Mouse (Mus musculus) layer of hippocampus, postnatal 36 days (tissue): ENCODE measurements at regions not wholly inside any gene's neighbourhood (a gene's known extent, or its start where the extent isn't known, plus 50 kb on each side); places are given as distances from the start of the nearest gene placed in this dataset.
A peak's percentile ranks its signal among the peaks of the same experiment; 100 is the strongest.
"Not testable (repeated sequence)": the region's sequence is repeated elsewhere in the genome, so short reads cannot be mapped to it uniquely, and the experiment has no call there.

Experiments used
- DNase-seq, 2 experiments: peaks; one replicate each; pipeline ENCODE4 v3.0.0; 2022

DNA sequence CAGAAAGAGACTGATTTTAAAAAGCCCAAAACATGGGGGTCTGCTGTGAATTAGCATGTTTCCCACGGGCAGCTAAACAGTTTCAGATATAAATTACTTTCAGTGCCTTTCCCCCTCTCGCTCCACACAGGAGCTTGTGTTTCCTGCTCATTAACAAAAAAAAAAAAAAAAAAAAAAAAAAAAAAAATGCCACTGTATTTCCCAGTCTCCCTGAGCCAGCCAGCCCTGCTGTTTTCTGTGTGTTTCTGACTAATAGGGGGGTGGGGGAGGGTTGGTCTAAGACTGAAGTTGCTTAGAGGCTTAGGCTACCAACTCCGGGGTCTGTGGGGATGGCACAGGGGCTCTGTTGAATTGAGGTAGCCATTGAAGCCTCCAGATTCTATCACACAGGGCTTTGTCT is 97.0 kb downstream of the Enc1 start:
- no peak for DNase-seq

DNA sequence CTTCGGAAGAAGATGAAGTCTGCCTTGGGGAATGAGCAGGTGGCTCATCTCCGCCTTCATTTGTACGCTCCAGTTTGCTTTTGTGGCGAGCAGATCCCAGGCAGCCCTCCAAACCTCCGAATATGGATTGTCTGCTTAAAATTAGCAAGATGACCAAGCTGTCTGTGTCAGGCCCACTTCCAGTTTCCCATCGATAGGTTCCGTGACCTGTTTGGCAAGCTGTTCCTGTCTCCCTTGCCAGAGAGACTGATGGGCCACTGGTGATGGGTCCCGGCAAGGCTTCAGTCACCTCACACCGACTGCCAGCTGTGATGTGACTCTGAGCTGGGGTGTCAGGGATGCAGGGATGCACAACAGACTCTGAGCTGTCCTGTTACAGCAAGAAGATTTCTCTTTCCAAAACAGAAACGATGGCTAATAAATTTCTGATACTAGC is 96.4 kb downstream of the Enc1 start:
- DNase-seq: peak in 1 of 2 experiments; percentile 32

DNA sequence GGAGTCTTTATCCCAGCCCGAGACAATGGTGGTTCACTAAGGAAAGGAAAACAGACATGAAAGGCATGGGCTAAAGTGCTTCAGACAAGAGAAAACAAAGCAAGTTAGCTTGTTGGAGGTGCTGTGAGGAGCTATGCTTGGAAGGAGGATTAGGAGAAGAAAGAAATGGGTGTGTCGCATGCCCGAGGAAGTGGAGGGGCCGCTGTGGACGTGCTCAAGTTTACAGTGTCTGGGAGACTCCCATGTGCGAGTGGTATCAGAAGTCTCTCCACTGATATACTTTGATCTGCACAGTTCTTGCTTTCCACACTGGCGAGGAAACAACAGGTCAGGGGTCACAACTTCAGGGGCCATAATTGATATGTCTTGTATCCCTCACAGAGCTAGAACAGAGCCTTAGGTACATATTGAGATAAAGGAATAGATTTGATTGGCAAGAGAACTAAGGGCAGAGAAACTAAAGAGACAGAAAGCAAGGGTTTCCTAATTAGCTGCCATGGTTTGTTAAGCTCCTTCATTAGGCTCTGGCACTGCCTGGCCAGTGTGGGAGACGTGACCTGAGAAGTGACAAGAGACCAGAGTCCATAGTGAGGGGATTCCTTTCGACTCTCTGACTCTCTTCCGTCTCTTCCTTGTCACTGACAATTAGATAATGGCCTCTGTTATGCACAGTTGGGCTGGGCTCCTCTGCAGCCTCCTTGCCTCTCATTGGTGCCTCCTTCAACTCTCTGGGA is 93.1 kb downstream of the Enc1 start:
- no peak for DNase-seq

DNA sequence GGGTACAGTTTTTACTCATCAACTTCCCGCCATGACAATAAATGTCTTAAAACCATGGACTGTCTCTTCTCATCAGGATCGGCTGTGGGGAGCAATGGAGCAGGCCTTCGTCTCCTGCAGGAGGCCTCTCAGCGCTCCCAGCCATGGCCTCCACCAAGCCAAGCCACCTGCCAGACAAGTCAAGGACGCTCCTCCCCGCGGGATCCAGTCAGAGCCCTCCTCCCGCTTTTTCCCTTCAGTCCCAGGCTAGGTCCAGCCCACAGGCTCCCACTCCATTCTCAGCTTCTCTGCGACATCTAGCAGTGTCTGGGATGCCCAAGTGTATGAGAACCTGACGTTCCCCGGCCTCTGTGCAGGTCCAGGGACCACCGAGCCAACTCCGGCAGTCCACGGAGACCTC is 90.2 kb downstream of the Enc1 start:
- no peak for DNase-seq

DNA sequence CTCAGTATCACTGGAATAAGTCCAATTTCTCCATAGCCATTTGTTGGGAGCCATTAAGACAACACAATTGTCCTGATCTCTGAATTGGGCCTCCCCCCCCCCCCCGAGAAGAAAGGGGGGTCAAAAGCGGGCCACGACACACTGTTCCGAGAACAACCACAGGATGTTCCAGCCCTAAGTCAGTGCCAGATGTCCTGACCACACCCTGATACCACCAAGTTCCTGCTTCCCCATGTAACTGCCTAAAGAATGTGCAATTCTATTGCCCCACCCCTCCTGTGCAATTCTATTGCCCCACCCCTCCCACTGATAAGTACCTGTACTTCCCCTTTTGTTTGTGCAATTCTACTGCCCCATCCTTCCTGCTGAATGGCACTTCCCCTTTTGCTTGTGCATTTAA is 80.4 kb downstream of the Enc1 start:
- DNase-seq: not testable (repeated sequence)

DNA sequence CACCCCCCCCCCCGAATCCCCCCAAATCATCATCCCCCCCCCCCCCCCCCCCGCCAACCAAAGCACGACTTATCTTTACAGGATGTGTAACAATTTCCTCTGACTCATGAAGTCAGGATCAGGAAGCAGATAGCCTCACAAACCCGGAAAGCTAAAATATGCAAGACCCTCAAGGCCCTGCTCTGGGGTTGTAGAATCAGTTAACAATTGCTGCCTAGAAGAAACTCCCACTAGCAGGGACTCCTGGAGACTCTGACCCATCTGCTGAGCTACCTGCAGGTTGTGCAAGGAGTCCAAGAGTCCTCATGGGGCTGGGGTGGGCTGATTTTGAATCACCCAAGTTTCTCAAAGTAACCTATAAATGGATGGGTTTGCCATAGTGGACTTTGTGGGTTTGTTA is 79.9 kb downstream of the Enc1 start:
- DNase-seq: no peak

DNA sequence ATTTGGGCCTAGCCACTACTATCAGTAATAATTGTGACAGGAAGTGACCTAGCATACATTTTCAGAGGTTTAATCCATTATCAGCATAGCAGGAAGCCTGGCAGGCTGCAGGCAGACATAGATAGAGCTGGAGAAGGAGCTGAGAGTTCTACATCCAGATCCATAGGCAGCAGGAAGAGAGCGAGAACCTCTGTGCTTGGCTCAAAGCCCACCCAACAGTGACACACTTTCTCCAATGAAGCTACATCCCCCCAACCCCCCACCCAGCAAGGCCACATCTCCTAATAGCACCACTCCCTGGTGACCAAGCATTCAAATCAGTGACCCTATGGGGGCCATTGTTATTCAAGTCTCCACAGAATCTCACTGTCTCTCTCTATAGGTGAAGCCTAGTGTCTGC is 79.4 kb downstream of the Enc1 start:
- DNase-seq: no peak

DNA sequence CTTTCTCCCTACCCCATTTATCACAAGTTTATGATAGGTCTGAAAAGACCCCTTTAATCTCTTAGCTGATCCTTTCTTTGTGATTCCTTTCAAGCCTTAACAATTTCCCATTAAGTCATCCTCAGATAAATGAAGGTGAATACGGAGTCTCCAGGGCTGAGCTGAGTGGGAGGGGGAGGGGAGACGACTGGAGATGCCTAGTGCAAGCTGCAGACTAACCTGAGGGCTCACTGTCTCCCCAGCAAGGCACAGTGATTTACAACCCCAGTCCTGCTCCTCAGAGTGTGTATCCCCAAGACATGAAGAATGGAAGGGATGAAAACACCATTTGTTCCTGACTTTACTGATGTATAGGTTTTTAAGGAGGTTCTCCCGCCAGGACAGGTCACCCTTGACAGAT is 76.7 kb downstream of the Enc1 start:
- no peak for DNase-seq

DNA sequence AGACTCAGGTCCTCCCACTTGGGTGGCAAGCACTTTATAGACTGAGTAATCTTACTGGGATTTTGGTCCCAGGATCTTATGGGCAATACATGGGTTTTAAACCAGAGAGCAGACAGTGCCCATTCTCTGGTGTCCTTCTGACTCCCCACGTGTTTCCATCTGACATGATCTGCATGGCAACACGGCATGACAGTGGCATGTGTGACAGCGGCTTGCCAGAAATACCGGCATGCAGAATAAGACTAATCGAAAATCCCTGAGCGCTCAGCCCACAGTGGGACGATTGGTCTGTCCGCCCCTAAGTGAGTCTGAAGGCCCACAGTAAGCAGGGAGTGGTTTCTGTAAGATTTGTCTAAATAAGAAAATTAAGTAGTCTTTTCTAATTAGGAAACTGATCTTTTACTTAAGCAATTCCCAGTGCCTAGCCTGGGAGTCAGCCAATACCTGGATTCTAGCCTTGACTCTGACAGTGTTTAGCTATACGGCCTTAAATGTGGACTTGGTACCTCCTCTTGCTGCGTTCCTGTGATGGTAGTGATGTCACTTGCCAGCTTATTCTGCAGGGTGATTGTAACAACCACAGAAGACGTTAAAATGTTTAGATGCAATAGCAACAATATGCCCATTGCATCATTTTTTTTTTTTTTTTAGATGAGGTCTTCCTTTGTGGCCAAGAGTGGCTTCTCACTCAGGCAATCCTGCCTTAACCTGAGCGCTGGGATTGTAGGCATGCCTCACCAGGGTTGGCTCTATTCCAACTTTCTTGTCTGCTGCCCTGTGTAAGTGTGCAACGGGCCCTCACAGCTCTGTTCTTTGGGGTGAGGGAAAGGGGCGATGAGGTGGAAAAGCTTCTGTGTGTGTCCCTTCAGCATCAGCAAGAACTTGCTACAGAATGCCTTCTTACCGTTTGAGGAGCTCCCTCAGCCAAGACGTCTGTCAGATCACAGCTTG is 71.8 kb downstream of the Enc1 start:
- no peak for DNase-seq

DNA sequence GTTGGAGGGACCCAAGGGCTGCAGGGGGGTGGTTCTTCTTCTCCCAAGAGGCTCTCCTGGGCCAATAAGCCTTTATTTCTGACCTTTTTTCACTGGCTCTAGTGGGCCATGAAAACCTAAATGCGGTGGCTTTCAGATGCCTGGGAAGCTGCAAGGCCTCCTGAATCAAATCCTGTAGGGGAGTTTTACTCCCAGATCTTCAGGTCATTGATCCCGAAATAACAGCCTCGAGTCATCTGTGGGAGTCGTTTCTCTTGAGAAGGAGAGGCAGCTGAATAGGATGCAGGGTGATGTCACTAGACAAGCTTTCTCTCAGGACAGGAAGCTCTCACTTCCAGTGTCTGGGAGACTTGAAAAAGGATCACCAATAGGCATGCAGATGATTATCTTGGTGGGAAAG is 70.4 kb downstream of the Enc1 start:
- no peak for DNase-seq

DNA sequence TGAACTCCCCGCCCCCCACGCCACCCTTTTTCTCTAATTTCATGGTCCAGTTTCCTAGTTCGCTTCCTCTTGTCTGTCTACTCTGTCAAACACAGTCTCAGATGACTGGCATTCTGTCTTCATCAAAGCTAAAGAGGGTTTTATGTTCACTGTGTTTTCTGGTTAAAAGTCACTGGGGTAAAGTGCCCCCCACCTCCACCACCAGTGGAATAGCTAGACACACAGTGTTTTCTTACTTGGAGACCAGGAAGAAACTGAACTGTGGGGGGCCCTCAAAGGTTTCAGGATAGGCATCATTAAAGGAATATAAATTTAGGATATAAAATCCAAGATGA is 69.9 kb downstream of the Enc1 start:
- no peak for DNase-seq

DNA sequence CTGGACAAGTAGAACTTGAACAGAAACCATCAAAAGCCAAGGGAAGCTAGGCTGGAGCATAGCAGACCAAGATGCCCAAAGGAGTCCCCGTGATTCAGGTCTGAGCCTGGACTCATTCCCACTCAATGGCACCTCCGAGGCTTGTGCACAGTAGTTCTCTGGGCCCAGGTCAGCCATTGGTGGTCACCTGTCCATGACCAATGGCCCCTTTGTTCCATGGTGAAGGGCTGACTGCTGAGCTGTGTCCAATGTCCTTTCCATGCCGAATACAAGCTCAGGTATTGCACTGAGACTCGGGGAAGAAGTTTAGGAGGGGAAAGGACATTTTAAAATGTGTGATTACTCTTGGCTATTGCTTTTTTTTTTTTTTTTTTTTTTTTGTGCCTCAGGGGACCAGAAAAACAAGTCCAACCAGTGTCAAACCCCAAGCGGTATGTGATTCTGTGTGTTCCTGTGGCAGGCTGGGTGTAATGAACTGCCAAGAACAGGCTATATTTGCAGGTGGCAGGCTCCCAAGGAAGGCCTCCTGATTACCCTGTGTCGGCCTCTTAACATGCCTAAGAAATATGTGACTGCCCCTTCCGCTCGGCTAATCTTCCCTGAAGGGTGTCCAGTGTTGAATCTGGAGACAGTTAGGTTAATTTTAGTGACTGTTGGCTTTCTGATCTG is 69.4 kb downstream of the Enc1 start:
- DNase-seq: no peak

DNA sequence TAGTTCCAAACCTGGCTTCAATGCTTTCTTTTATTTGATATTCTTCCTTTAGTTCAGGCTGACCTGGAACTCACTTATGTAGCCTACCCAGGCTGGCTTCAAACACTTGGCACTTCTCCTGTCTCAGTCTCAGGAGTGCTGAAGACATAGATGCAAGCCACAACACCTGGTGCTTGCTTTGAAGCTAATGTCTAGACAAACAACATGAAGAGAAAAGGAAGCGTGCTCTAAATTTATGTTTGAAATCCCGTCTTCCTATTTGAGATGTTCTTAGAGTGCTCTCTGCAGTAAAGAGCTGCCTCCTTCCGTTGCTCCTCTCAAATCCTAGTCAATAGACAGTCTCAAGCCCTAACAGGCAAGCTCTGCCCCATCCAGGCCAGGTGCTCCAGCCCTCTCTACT is 68.5 kb downstream of the Enc1 start:
- DNase-seq: no peak

DNA sequence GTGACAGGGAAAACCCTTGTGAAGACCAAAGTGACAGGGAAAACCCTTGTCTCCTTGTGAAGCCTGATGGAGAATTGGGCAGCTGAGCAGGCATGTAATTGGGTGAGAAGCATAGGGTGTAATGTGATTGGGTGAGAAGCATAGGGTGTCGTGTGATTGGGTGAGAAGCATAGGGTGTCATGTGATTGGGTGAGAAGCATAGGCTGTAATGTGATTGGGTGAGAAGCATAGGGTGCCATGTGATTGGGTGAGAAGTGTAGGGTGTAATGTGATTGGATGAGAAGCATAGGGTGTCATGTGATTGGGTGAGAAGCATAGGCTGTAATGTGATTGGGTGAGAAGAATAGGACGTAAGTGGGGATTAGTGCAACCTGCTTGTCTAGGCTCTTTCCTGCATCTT is 67.5 kb downstream of the Enc1 start:
- no peak for DNase-seq
